Mouse (Mus musculus) gastrocnemius, adult 2 months (tissue): ENCODE measurements at regions not wholly inside any gene's neighbourhood (a gene's known extent, or its start where the extent isn't known, plus 50 kb on each side); places are given as distances from the start of the nearest gene placed in this dataset.

Source experiments
- DNase-seq: peaks from one replicate; pipeline ENCODE4 v3.0.0; 2022
- H3K27ac ChIP-seq: fragments of 200-600 bp; 2 replicates; pipeline ENCODE4 v1.8.1; 2022; ENCODE audit warnings: mild to moderate bottlenecking
- H3K4me3 ChIP-seq: fragments of 200-600 bp; 2 replicates; pipeline ENCODE4 v1.8.1; 2022; ENCODE audit warnings: mild to moderate bottlenecking, moderate library complexity
- CTCF ChIP-seq: fragments of 200-600 bp; IDR thresholded peaks from 2 replicates; pipeline ENCODE4 v1.8.1; 2022; ENCODE audit warnings: antibody characterized with exemption, mild to moderate bottlenecking, moderate library complexity
- intact Hi-C: fragments of 180-260 bp; cut with DNase I; formaldehyde crosslinking; loops from one replicate; pipeline ENCODE4 v1.15.1; 2025

GRCm38 (mm10) chr10:109246328-109246727 is 235.5 kb upstream of the Syt1 start:
- no peak overlapping the region for H3K27ac ChIP-seq
- DNase-seq = no peak
- no peak overlapping the region for H3K4me3 ChIP-seq
- intact Hi-C loops = no loop called here
- TF ChIP-seq CTCF = no peak

GRCm38 (mm10) chr10:109237026-109237425 is 226.2 kb upstream of the Syt1 start:
- DNase-seq = no peak
- H3K4me3 ChIP-seq = no peak overlapping the region
- intact Hi-C loops = no loop called here
- no peak for TF ChIP-seq CTCF
- no peak overlapping the region for H3K27ac ChIP-seq

GRCm38 (mm10) chr10:109226989-109227388 is 216.2 kb upstream of the Syt1 start:
- intact Hi-C loops = no loop called here

GRCm38 (mm10) chr10:109188761-109189503 is 178.2 kb upstream of the Syt1 start:
- Histone ChIP-seq H3K27ac (no peak overlapping the region), H3K4me3 (no peak overlapping the region)
- no peak for TF ChIP-seq CTCF
- intact Hi-C loops = no loop called here
- no peak for DNase-seq

More at GRCm38 (mm10) chr10:109226989-109227388, 216.2 kb upstream of the Syt1 start:
- no peak for DNase-seq
- Histone ChIP-seq H3K4me3 (no peak overlapping the region), H3K27ac (no peak overlapping the region)
- TF ChIP-seq CTCF = no peak

GRCm38 (mm10) chr10:109188252-109188651 is 177.5 kb upstream of the Syt1 start:
- TF ChIP-seq CTCF = no peak

GRCm38 (mm10) chr10:109185243-109185642 is 174.5 kb upstream of the Syt1 start:
- intact Hi-C loops = no loop called here
- no peak for TF ChIP-seq CTCF

More at GRCm38 (mm10) chr10:109188252-109188651, 177.5 kb upstream of the Syt1 start:
- Histone ChIP-seq H3K4me3 (no peak overlapping the region), H3K27ac (no peak overlapping the region)
- intact Hi-C loops = no loop called here
- DNase-seq = no peak

GRCm38 (mm10) chr10:109180527-109180926 is 169.7 kb upstream of the Syt1 start:
- intact Hi-C loops = no loop called here
- no peak for TF ChIP-seq CTCF
- DNase-seq = no peak
- no peak overlapping the region for H3K4me3 ChIP-seq
- H3K27ac ChIP-seq = no peak overlapping the region

More at GRCm38 (mm10) chr10:109185243-109185642, 174.5 kb upstream of the Syt1 start:
- H3K27ac ChIP-seq = no peak overlapping the region
- no peak for DNase-seq
- no peak overlapping the region for H3K4me3 ChIP-seq

- Histone ChIP-seq H3K4me3 (no peak overlapping the region), H3K27ac (no peak overlapping the region)
- no peak for DNase-seq
- intact Hi-C loops = no loop called here
- no peak for TF ChIP-seq CTCF
These were observed 149.9 kb upstream of the Syt1 start for GRCm38 (mm10) chr10:109160730-109161129.

GRCm38 (mm10) chr10:109155768-109156167 is 145.0 kb upstream of the Syt1 start:
- no peak for DNase-seq
- TF ChIP-seq CTCF = no peak
- Histone ChIP-seq H3K4me3 (no peak overlapping the region), H3K27ac (no peak overlapping the region)
- intact Hi-C loops = no loop called here

GRCm38 (mm10) chr10:109140421-109140938 is 129.7 kb upstream of the Syt1 start:
- TF ChIP-seq CTCF = no peak
- H3K27ac ChIP-seq = no peak overlapping the region
- no peak for DNase-seq
- intact Hi-C loops = no loop called here
- H3K4me3 ChIP-seq = no peak overlapping the region

GRCm38 (mm10) chr10:109136763-109137732 is 126.3 kb upstream of the Syt1 start:
- intact Hi-C loops = no loop called here
- H3K4me3 ChIP-seq = peak overlapping the region; percentile 62
- TF ChIP-seq CTCF = no peak

GRCm38 (mm10) chr10:109134521-109134920 is 123.7 kb upstream of the Syt1 start:
- no peak for TF ChIP-seq CTCF
- no peak overlapping the region for H3K4me3 ChIP-seq
- no peak for DNase-seq
- intact Hi-C loops = no loop called here
- H3K27ac ChIP-seq = no peak overlapping the region

More at GRCm38 (mm10) chr10:109136763-109137732, 126.3 kb upstream of the Syt1 start:
- DNase-seq = no peak
- H3K27ac ChIP-seq = no peak overlapping the region; the same call in 1 of the 2 replicates
